Mouse (Mus musculus): ENCODE results near the gene Zscan26.

DNA sequence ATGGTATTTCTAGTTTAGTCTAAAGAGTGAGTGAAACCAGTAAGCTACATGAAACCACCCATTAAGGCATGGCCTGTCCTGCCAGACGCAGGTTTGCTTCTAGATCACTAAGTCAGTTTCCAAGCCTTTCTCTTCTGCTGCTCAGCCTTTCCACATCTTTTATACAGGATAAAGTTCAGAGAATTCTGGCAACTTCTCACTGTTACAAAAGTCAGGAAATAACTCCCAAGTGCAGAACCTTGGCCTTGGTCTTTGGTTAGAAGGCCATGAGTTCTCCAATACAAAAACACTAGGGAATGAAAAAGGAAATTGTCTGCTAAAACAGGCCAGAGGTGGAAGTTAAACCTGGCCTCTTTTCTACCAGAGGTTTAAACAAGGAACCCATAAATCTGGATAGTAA is 58.3 kb downstream of the Zscan26 start:
- TF ChIP-seq CTCF (IDR thresholded peaks at IDR 0.05; ENCODE audit: low read depth, low read length), result no peak
- TF ChIP-seq GATA1 (IDR thresholded peaks at IDR 0.05; ENCODE audit: borderline replicate concordance, low read length), result no peak
- TF ChIP-seq TAL1 (conservative IDR thresholded peaks at IDR 0.05; ENCODE audit: low read depth, low read length), result no peak
- no peak for TF ChIP-seq POLR2AphosphoS5 (IDR thresholded peaks at IDR 0.05; ENCODE audit: insufficient replicate concordance, low read depth, low read length)

All from G1E (cell line).